Mouse (Mus musculus) olfactory bulb, adult 2 months (tissue): Measurements from ENCODE around the gene Prss34. TPM values are rescaled to one million over a fixed set of nuclear protein-coding genes. Genes with fewer than 3 reads are reported as not detected.

ENCODE experiments used
- H3K27ac ChIP-seq: fragments of 200-500 bp; 2 replicates; pipeline ENCODE4 v1.5.1; 2012; ENCODE audit warnings: low read depth, low read length; ENCODE audit not compliant: insufficient read depth
- H3K4me1 ChIP-seq: fragments of 200-500 bp; 2 replicates; pipeline ENCODE4 v1.6.1; 2012; ENCODE audit warnings: low read length; ENCODE audit not compliant: control insufficient read depth, insufficient read depth
- H3K4me3 ChIP-seq: fragments of 200-500 bp; 2 replicates; pipeline ENCODE4 v1.5.1; 2012; ENCODE audit warnings: mild to moderate bottlenecking, low read depth, low read length, moderate library complexity; ENCODE audit not compliant: insufficient read depth
- CTCF ChIP-seq: fragments of 200-500 bp; IDR thresholded peaks from 2 replicates; pipeline ENCODE4 v1.5.1; 2012; ENCODE audit warnings: low read depth, mild to moderate bottlenecking, low read length, moderate library complexity; ENCODE audit not compliant: insufficient read depth
- POLR2A ChIP-seq: fragments of 200-500 bp; IDR thresholded peaks from 2 replicates; pipeline ENCODE4 v1.6.1; 2012; ENCODE audit warnings: mild to moderate bottlenecking, low read depth, low read length, moderate library complexity; ENCODE audit not compliant: insufficient read depth
- WGBS: fragments of 180-500 bp; shearing (Covaris S2); methylation state at CpG from one replicate; pipeline ENCODE4 v1.1.7; 2018; 5-methylcytosine and 5-hydroxymethylcytosine counted together
- polyA plus RNA-seq: library from polyadenylated mRNA; stranded (reverse); fragments of >200 nt; gene quantifications from 2 replicates; pipeline ENCODE4 v1.2.4, GENCODE M21; 2012; ENCODE audit warnings: low replicate concordance; ENCODE audit not compliant: missing spikeins, insufficient read depth, insufficient read length

The Prss34 gene
- polyA plus RNA-seq, 1 experiment = not detected

DNA sequence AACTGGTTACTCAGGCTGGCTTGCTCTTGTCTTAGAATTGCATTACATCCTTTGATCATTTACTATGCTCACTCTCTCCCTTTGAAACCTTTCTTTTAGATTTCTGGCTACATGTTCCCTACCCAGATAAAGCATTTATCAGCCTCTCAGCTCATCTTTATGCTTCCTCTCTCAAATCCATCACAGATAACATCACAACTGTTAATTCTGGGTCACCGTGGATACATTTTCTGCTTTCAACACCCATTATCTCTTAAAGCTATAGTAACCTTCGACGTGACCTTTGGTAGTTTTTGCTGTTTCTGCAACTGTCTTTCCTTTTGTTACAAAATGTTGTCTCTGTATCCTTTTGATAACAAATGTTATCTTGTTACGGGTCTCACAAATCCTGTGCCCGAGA lies 4.7 kb upstream of the Prss34 start:
- TF ChIP-seq POLR2A (no peak), CTCF (no peak)
- no peaks in the 10 kb centered on the region for H3K4me1 ChIP-seq
- WGBS = 85% methylated on average over 5 of the region's 5 CpGs
- H3K4me3 ChIP-seq = no peak overlapping the region
- H3K27ac ChIP-seq = no peak overlapping the region

GRCm38 (mm10) chr17:25294111-25294510 lies 4.1 kb upstream of the Prss34 start:
- WGBS = 85% methylated on average over 1 of the region's 1 CpGs
- TF ChIP-seq POLR2A (no peak), CTCF (no peak)
- no peaks in the 10 kb centered on the region for H3K4me1 ChIP-seq
- no peak overlapping the region for H3K4me3 ChIP-seq
- H3K27ac ChIP-seq = no peak overlapping the region

- Histone ChIP-seq H3K27ac (no peak within 1 kb of the TSS), H3K4me3 (no peak within 1 kb of the TSS), H3K4me1 (no peaks in the 10 kb centered on the region)
- TF ChIP-seq POLR2A (no peak), CTCF (no peak)
- WGBS = 82% methylated on average over 4 of the region's 4 CpGs
These were observed 10.2 kb downstream of the Prss34 start, which contains the start of gene Prss28 for GRCm38 (mm10) chr17:25308346-25308745. Prss28 (plus strand) TSS chr17:25308646.

GRCm38 (mm10) chr17:25318354-25318753 lies 20.2 kb downstream of the Prss34 start, which contains the start of gene Prss29:
Prss29 (plus strand) TSS chr17:25318654.
- Histone ChIP-seq H3K4me3 (no peak within 1 kb of the TSS), H3K4me1 (no peaks in the 10 kb centered on the region), H3K27ac (no peak within 1 kb of the TSS)
- TF ChIP-seq CTCF = no peak
- TF ChIP-seq POLR2A = no peak
- WGBS = 74% methylated on average over 5 of the region's 5 CpGs

DNA sequence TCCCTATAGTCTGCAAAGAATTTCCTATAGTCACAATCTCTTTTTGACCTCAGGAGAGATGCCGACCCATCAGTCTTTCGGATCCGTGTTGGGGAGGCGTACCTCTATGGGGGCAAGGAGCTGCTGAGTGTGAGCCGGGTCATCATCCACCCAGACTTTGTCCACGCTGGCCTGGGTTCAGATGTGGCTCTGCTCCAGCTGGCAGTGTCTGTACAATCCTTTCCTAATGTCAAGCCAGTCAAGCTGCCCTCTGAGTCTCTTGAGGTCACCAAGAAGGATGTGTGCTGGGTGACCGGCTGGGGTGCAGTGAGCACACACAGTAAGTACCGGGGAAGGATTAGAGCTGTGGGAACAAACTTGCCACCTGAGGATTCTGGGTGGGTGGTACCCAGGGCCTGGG lies 22.6 kb downstream of the Prss34 start:
- Histone ChIP-seq H3K4me3 (no peak overlapping the region), H3K27ac (no peak overlapping the region), H3K4me1 (no peaks in the 10 kb centered on the region)
- WGBS = 84% methylated on average over 8 of the region's 8 CpGs
- no peak for TF ChIP-seq POLR2A
- TF ChIP-seq CTCF = no peak

- TF ChIP-seq POLR2A = no peak
- no peak for TF ChIP-seq CTCF
- H3K27ac ChIP-seq = no peak overlapping the region
- 13% methylated on average over 2 of the region's 2 CpGs for WGBS
- no peaks in the 10 kb centered on the region for H3K4me1 ChIP-seq
- H3K4me3 ChIP-seq = no peak overlapping the region
These were observed 24.7 kb downstream of the Prss34 start for GRCm38 (mm10) chr17:25322930-25323329.

- no peak for TF ChIP-seq POLR2A
- TF ChIP-seq CTCF = no peak
- Histone ChIP-seq H3K4me3 (no peak overlapping the region), H3K4me1 (no peaks in the 10 kb centered on the region), H3K27ac (no peak overlapping the region)
- whole genome bisulfite sequencing = 80% methylated on average over 9 of the region's 9 CpGs
These were observed 34.1 kb downstream of the Prss34 start for GRCm38 (mm10) chr17:25332321-25332720.

DNA sequence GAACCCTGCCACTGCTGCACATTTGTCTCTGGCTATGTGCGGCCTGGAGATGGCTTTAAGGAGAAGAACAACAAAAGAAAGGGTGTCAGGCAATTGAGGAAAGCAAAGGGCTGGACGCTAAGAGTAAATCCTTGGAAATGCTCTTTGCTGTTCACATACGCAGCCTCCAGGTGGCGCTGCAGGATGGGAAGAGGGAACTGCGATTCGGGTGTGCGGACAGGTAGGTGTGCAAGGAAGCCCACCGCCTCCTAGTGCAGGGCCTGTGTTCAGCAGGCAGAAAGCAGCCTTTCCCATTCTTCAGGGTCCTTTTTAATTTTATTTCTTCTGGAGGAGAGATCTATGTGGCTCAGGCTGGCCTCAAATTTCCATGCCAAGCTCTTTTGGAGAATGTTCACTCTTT lies 35.7 kb downstream of the Prss34 start:
- H3K4me1 ChIP-seq = no peaks in the 10 kb centered on the region
- no peak overlapping the region for H3K27ac ChIP-seq
- no peak overlapping the region for H3K4me3 ChIP-seq
- WGBS = 1% methylated on average over 8 of the region's 8 CpGs
- TF ChIP-seq CTCF (peak; percentile 76; the same call in 1 of the 2 replicates), POLR2A (no peak)

GRCm38 (mm10) chr17:25338218-25338617 lies 40.0 kb downstream of the Prss34 start:
- Histone ChIP-seq H3K4me1 (peaks cover 4% of the 10 kb centered on the region; the same call in 1 of the 2 replicates), H3K27ac (no peak overlapping the region), H3K4me3 (no peak overlapping the region)
- TF ChIP-seq POLR2A = no peak
- TF ChIP-seq CTCF = no peak
- 89% methylated on average over 4 of the region's 4 CpGs for WGBS

GRCm38 (mm10) chr17:25340003-25340402 lies 41.8 kb downstream of the Prss34 start:
- H3K4me1 ChIP-seq = peaks cover 4% of the 10 kb centered on the region; the same call in 1 of the 2 replicates
- no peak for TF ChIP-seq CTCF
- TF ChIP-seq POLR2A = no peak
- no peak overlapping the region for H3K27ac ChIP-seq
- no peak overlapping the region for H3K4me3 ChIP-seq
- WGBS = 88% methylated on average over 6 of the region's 6 CpGs
